Mouse (Mus musculus): Measurements from ENCODE around the gene Ptms. TPM values are rescaled to one million over a fixed set of nuclear protein-coding genes. Genes with fewer than 3 reads are reported as not detected.
A peak's percentile ranks its signal among the peaks of the same experiment; 100 is the strongest.

Gene Ptms
- polyA plus RNA-seq, 1 experiment from 2014 or later, result 184 TPM

GRCm38 (mm10) chr6:124881821-124882220 is 38.1 kb downstream of the Ptms start:
- no peak for ATAC-seq (replicated peaks; ENCODE audit: insufficient number of reproducible peaks, low FRiP score, low TSS enrichment, low read depth)
- no peak overlapping the region for H3K4me2 ChIP-seq (ENCODE audit: low read depth, low read length)
- no peak overlapping the region for H3K27ac ChIP-seq (replicated peaks; ENCODE audit: low read depth, low read length)
- H3K9me3 ChIP-seq (replicated peaks; ENCODE audit: control insufficient read depth, low read length), result no peaks in the 10 kb centered on the region
- DNase-seq (ENCODE audit: low spot score), result no peak
- no peaks in the 10 kb centered on the region for H3K27me3 ChIP-seq (ENCODE audit: control insufficient read depth, insufficient read depth, low read length)
- H3K4me3 ChIP-seq (ENCODE audit: low read depth, low read length), result no peak overlapping the region
- H3K4me1 ChIP-seq (ENCODE audit: control insufficient read depth, insufficient read depth, low read length), result no peaks in the 10 kb centered on the region
- H3K9ac ChIP-seq (replicated peaks; ENCODE audit: low read length), result no peak overlapping the region
- WGBS, result 89% methylated on average over 9 of the region's 9 CpGs
- no peaks in the 10 kb centered on the region for H3K36me3 ChIP-seq (replicated peaks; ENCODE audit: control insufficient read depth, insufficient read depth, low read depth, low read length)

GRCm38 (mm10) chr6:124879390-124879789 is 40.5 kb downstream of the Ptms start:
- Histone ChIP-seq H3K27ac (replicated peaks; ENCODE audit: low read depth, low read length) (no peak overlapping the region), H3K36me3 (replicated peaks; ENCODE audit: control insufficient read depth, insufficient read depth, low read depth, low read length) (no peaks in the 10 kb centered on the region), H3K4me2 (ENCODE audit: low read depth, low read length) (no peak overlapping the region), H3K4me1 (ENCODE audit: control insufficient read depth, insufficient read depth, low read length) (no peaks in the 10 kb centered on the region), H3K27me3 (ENCODE audit: control insufficient read depth, insufficient read depth, low read length) (no peaks in the 10 kb centered on the region), H3K9ac (replicated peaks; ENCODE audit: low read length) (no peak overlapping the region), H3K4me3 (ENCODE audit: low read depth, low read length) (no peak overlapping the region), H3K9me3 (replicated peaks; ENCODE audit: control insufficient read depth, low read length) (no peaks in the 10 kb centered on the region)
- 55% methylated on average over 6 of the region's 6 CpGs for WGBS
- ATAC-seq (replicated peaks; ENCODE audit: insufficient number of reproducible peaks, low FRiP score, low TSS enrichment, low read depth) (no peak), DNase-seq (ENCODE audit: low spot score) (no peak)

- WGBS, result 45% methylated on average over 3 of the region's 3 CpGs
- no peak overlapping the region for H3K4me3 ChIP-seq (ENCODE audit: low read depth, low read length)
- H3K4me1 ChIP-seq (ENCODE audit: control insufficient read depth, insufficient read depth, low read length), result no peaks in the 10 kb centered on the region
- no peak overlapping the region for H3K9ac ChIP-seq (replicated peaks; ENCODE audit: low read length)
- H3K27ac ChIP-seq (replicated peaks; ENCODE audit: low read depth, low read length), result no peak overlapping the region
- no peaks in the 10 kb centered on the region for H3K36me3 ChIP-seq (replicated peaks; ENCODE audit: control insufficient read depth, insufficient read depth, low read depth, low read length)
- H3K9me3 ChIP-seq (replicated peaks; ENCODE audit: control insufficient read depth, low read length), result no peaks in the 10 kb centered on the region
- DNase-seq (ENCODE audit: low spot score) (no peak), ATAC-seq (replicated peaks; ENCODE audit: insufficient number of reproducible peaks, low FRiP score, low TSS enrichment, low read depth) (no peak)
- no peaks in the 10 kb centered on the region for H3K27me3 ChIP-seq (ENCODE audit: control insufficient read depth, insufficient read depth, low read length)
- no peak overlapping the region for H3K4me2 ChIP-seq (ENCODE audit: low read depth, low read length)
Observed at GRCm38 (mm10) chr6:124874348-124874747, 45.6 kb downstream of the Ptms start.

- H3K27ac ChIP-seq (replicated peaks; ENCODE audit: low read depth, low read length), result no peak overlapping the region
- no peaks in the 10 kb centered on the region for H3K9me3 ChIP-seq (replicated peaks; ENCODE audit: control insufficient read depth, low read length)
- H3K4me2 ChIP-seq (ENCODE audit: low read depth, low read length), result no peak overlapping the region
- peaks cover 2% of the 10 kb centered on the region; the same call in 1 of the 2 replicates for H3K27me3 ChIP-seq (ENCODE audit: control insufficient read depth, insufficient read depth, low read length)
- H3K36me3 ChIP-seq (replicated peaks; ENCODE audit: control insufficient read depth, insufficient read depth, low read depth, low read length), result no peaks in the 10 kb centered on the region
- no peak for DNase-seq (ENCODE audit: low spot score)
- peaks cover 7% of the 10 kb centered on the region for H3K4me1 ChIP-seq (ENCODE audit: control insufficient read depth, insufficient read depth, low read length)
- 52% methylated on average over 6 of the region's 7 CpGs for WGBS
- ATAC-seq (replicated peaks; ENCODE audit: insufficient number of reproducible peaks, low FRiP score, low TSS enrichment, low read depth), result no peak
- no peak overlapping the region for H3K4me3 ChIP-seq (ENCODE audit: low read depth, low read length)
- H3K9ac ChIP-seq (replicated peaks; ENCODE audit: low read length), result no peak overlapping the region
Observed at GRCm38 (mm10) chr6:124866560-124866959, 53.3 kb downstream of the Ptms start.

- 50% methylated on average over 17 of the region's 18 CpGs for WGBS
- Histone ChIP-seq H3K36me3 (replicated peaks; ENCODE audit: control insufficient read depth, insufficient read depth, low read depth, low read length) (no peaks in the 10 kb centered on the region), H3K27ac (replicated peaks; ENCODE audit: low read depth, low read length) (no peak overlapping the region), H3K4me3 (ENCODE audit: low read depth, low read length) (no peak overlapping the region), H3K9ac (replicated peaks; ENCODE audit: low read length) (peak overlapping the region; percentile 13; the same call in 1 of the 2 replicates), H3K4me1 (ENCODE audit: control insufficient read depth, insufficient read depth, low read length) (peaks cover 7% of the 10 kb centered on the region), H3K9me3 (replicated peaks; ENCODE audit: control insufficient read depth, low read length) (no peaks in the 10 kb centered on the region), H3K27me3 (ENCODE audit: control insufficient read depth, insufficient read depth, low read length) (peaks cover 2% of the 10 kb centered on the region; the same call in 1 of the 2 replicates), H3K4me2 (ENCODE audit: low read depth, low read length) (no peak overlapping the region)
- DNase-seq (ENCODE audit: low spot score) (no peak), ATAC-seq (replicated peaks; ENCODE audit: insufficient number of reproducible peaks, low FRiP score, low TSS enrichment, low read depth) (no peak)
Observed at GRCm38 (mm10) chr6:124865766-124866362, 54.0 kb downstream of the Ptms start.

Other genes with a start within 250 kb of the Ptms start
- 251 and 254 TPM in 2 replicates for gene Emg1, start 207.9 kb downstream of the Ptms start, polyA plus RNA-seq (2014; fragmentation: Nextera tagmentation; extraction: Ambion mirVana)
- gene Phb2, start 207.8 kb downstream of the Ptms start, polyA plus RNA-seq (2014; fragmentation: Nextera tagmentation; extraction: Ambion mirVana), result 371 and 375 TPM in 2 replicates
- 6.0 and 11.2 TPM in 2 replicates for gene Ptpn6, start 181.4 kb downstream of the Ptms start, polyA plus RNA-seq (2014; fragmentation: Nextera tagmentation; extraction: Ambion mirVana)
- 518 and 553 TPM in 2 replicates for gene Grcc10, start 178.7 kb downstream of the Ptms start, polyA plus RNA-seq (2014; fragmentation: Nextera tagmentation; extraction: Ambion mirVana)
- not detected in 2 replicates for gene Gm45234, start 164.1 kb downstream of the Ptms start, polyA plus RNA-seq (2014; fragmentation: Nextera tagmentation; extraction: Ambion mirVana)
- 9.0 and 9.6 TPM in 2 replicates for gene Atn1, start 163.6 kb downstream of the Ptms start, polyA plus RNA-seq (2014; fragmentation: Nextera tagmentation; extraction: Ambion mirVana)
- 4.3 and 4.5 TPM in 2 replicates for gene Eno2, start 150.4 kb downstream of the Ptms start, polyA plus RNA-seq (2014; fragmentation: Nextera tagmentation; extraction: Ambion mirVana)
- gene Lrrc23, start 140.4 kb downstream of the Ptms start, polyA plus RNA-seq (2014; fragmentation: Nextera tagmentation; extraction: Ambion mirVana), result 0.29 and 0.97 TPM in 2 replicates
- gene Spsb2, start 111.4 kb downstream of the Ptms start, polyA plus RNA-seq (2014; fragmentation: Nextera tagmentation; extraction: Ambion mirVana), result 4.7 and 4.8 TPM in 2 replicates
- 721 and 787 TPM in 2 replicates for gene Tpi1, start 105.8 kb downstream of the Ptms start, polyA plus RNA-seq (2014; fragmentation: Nextera tagmentation; extraction: Ambion mirVana)
- 128 and 133 TPM in 2 replicates for gene Usp5, start 90.6 kb downstream of the Ptms start, polyA plus RNA-seq (2014; fragmentation: Nextera tagmentation; extraction: Ambion mirVana)
- gene Cdca3, start 90.6 kb downstream of the Ptms start, polyA plus RNA-seq (2014; fragmentation: Nextera tagmentation; extraction: Ambion mirVana), result 210 and 212 TPM in 2 replicates
- gene Gnb3, start 79.8 kb downstream of the Ptms start, polyA plus RNA-seq (2014; fragmentation: Nextera tagmentation; extraction: Ambion mirVana), result 0.27 and 0.56 TPM in 2 replicates
- 14.7 and 18.5 TPM in 2 replicates for gene P3h3, start 62.4 kb downstream of the Ptms start, polyA plus RNA-seq (2014; fragmentation: Nextera tagmentation; extraction: Ambion mirVana)
- gene Gpr162, start 56.1 kb downstream of the Ptms start, polyA plus RNA-seq (2014; fragmentation: Nextera tagmentation; extraction: Ambion mirVana), result 0.59 and 0.72 TPM in 2 replicates
- gene Cd4, start 31.9 kb downstream of the Ptms start, polyA plus RNA-seq (2014; fragmentation: Nextera tagmentation; extraction: Ambion mirVana), result not detected in 2 replicates
- 1.7 and 1.8 TPM in 2 replicates for gene Lag3, start 8.4 kb downstream of the Ptms start, polyA plus RNA-seq (2014; fragmentation: Nextera tagmentation; extraction: Ambion mirVana)
- gene Mlf2, start 11.3 kb upstream of the Ptms start, polyA plus RNA-seq (2014; fragmentation: Nextera tagmentation; extraction: Ambion mirVana), result 391 and 402 TPM in 2 replicates
- gene Cops7a, start 45.4 kb upstream of the Ptms start, polyA plus RNA-seq (2014; fragmentation: Nextera tagmentation; extraction: Ambion mirVana), result 118 and 125 TPM in 2 replicates
- 1.1 and 1.9 TPM in 2 replicates for gene Pianp, start 76.6 kb upstream of the Ptms start, polyA plus RNA-seq (2014; fragmentation: Nextera tagmentation; extraction: Ambion mirVana)
- 7.7 and 10.6 TPM in 2 replicates for gene Zfp384, start 89.0 kb upstream of the Ptms start, polyA plus RNA-seq (2014; fragmentation: Nextera tagmentation; extraction: Ambion mirVana)
- gene Ing4, start 119.7 kb upstream of the Ptms start, polyA plus RNA-seq (2014; fragmentation: Nextera tagmentation; extraction: Ambion mirVana), result 141 and 145 TPM in 2 replicates
- 10.0 and 12.5 TPM in 2 replicates for gene Acrbp, start 129.6 kb upstream of the Ptms start, polyA plus RNA-seq (2014; fragmentation: Nextera tagmentation; extraction: Ambion mirVana)
- gene Lpar5, start 147.8 kb upstream of the Ptms start, polyA plus RNA-seq (2014; fragmentation: Nextera tagmentation; extraction: Ambion mirVana), result 0.25 and 0.49 TPM in 2 replicates
- 93.2 and 94.5 TPM in 2 replicates for gene Chd4, start 175.9 kb upstream of the Ptms start, polyA plus RNA-seq (2014; fragmentation: Nextera tagmentation; extraction: Ambion mirVana)
- gene Nop2, start 211.8 kb upstream of the Ptms start, polyA plus RNA-seq (2014; fragmentation: Nextera tagmentation; extraction: Ambion mirVana), result 66.3 and 69.8 TPM in 2 replicates
- 7.0 and 10.3 TPM in 2 replicates for gene Iffo1, start 225.1 kb upstream of the Ptms start, polyA plus RNA-seq (2014; fragmentation: Nextera tagmentation; extraction: Ambion mirVana)
- 2,314 and 2,539 TPM in 2 replicates for gene Gapdh, start 246.4 kb upstream of the Ptms start, polyA plus RNA-seq (2014; fragmentation: Nextera tagmentation; extraction: Ambion mirVana)

Data from embryonic facial prominence, embryonic 11.5 days (tissue).